Mouse (Mus musculus) right cerebral cortex, postnatal 36 days (tissue): ENCODE results near the gene 4930518I15Rik.
"Not testable (repeated sequence)": the region's sequence is repeated elsewhere in the genome, so short reads cannot be mapped to it uniquely, and the experiment has no call there.

ENCODE experiments used
- DNase-seq, 2 experiments: peaks; one replicate each; pipeline ENCODE4 v3.0.0; 2022; ENCODE audit warnings: low spot score in 2 of 2, mixed read lengths in 1 of 2

4930518I15Rik gene

GRCm38 (mm10) chr2:156843331-156843730, 14.4 kb downstream of the 4930518I15Rik start:
- DNase-seq, result no peak

DNA sequence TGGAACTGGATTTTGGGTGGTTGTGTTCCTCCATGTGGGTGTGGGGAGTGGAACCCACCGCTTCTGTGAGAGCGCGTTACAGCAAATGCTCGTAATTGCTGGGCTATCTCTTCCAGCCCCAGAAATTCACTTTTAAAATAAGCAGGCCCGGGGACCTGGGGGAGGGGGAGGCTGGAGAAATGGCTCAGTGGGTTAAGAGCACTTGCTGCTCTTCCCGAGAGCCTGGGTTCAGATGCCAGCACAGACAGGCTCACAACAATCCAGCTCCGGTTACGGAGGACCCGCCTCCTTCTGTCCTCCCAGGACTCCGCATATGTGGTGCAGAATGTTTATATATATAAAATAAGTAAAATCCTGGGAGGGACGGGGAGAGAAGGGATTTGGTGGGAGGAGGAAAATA, 15.0 kb downstream of the 4930518I15Rik start:
- DNase-seq, result no peak

- no peak for DNase-seq
Observed at GRCm38 (mm10) chr2:156841841-156842706, 15.7 kb downstream of the 4930518I15Rik start.

DNA sequence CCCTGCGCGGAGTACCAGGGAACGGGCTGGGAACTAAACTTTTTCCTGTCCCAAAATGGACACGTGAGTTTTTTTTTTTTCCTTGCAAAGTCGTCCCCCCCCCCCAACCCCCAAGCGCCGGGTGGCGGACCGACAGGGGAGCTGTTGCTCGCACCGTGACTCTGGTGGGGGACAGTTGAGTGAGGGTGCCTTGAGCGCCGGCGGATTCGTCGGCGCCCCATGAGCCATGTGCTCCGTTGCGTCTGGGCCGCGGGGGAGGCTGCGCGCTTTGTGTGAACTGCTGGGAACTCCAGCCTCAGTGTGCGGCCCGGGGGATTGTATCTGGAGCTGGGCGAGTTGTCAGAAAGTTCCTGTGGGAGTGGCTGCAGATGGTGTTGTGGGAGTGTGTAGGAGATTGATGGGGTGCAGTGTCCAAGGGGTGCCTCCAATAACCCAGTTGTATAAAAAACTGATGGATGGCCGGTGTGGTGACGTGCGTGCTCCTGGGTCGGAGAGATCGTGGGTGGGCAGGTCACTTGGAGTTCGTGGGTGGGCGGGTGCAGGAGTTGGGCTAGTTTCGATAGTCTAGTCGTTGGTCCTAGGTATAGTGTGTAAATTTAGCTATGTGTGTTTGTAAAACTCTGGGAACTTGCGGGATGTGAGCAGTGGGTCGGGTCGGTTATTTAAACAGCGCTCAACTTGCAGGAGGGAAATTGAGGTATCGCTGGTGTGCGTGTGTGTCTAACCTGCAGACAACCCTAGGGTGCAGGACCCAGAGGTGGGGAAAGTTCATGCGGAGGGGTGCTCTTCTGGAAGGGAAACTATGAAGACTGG, 16.5 kb downstream of the 4930518I15Rik start:
- peak; percentile 26 to 55 for DNase-seq

- DNase-seq, result no peak
Observed at GRCm38 (mm10) chr2:156840301-156841027, 17.3 kb downstream of the 4930518I15Rik start.

DNA sequence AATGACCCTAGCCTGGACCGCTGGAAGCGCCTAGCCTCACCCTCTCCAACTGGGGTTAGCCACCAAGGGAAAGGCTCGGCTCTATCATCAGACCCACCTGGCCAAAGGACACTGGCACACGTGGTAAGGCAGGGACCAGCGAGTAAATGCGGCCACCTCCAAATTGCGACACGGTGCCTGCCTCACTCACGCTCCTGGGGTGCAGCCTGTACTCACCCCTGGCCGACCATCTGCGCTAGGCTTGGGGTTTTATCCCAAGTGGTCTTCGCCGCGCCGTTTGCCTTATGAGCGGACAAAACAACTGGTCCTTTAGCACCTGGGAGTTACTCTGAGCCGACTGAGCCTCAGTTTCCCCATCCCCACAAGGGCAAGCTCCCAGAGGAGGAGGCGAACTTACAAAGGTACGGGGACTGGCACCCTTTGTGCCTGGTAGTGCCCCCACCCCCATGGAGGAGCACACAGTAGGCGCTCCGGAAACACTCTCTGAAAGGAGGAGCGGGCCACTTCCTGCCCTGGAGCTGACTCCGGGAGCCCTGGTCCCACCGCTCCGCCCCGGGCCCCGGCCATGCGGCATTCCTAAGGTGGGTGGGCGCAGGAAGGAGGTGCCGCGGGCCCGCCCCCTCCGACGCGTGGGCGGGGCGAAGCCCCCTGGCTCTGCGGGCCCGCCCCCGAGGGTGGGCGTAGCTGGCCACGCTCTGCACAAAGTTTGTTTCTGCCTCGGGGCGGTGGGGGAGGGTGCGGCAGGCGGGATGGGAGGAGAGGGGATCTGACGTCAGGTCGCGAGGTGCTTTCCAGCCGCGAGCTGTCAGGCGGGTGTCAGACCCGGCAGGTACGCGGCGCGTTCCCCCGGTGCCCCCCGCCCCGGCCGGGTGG, 18.2 kb downstream of the 4930518I15Rik start, which contains the start of gene Tgif2:
Tgif2 (plus strand) TSS at position 689 of the 873 bp plus-strand sequence.
- DNase-seq, result no peak

- no peak for DNase-seq
Observed at GRCm38 (mm10) chr2:156838839-156839238, 18.9 kb downstream of the 4930518I15Rik start.

DNA sequence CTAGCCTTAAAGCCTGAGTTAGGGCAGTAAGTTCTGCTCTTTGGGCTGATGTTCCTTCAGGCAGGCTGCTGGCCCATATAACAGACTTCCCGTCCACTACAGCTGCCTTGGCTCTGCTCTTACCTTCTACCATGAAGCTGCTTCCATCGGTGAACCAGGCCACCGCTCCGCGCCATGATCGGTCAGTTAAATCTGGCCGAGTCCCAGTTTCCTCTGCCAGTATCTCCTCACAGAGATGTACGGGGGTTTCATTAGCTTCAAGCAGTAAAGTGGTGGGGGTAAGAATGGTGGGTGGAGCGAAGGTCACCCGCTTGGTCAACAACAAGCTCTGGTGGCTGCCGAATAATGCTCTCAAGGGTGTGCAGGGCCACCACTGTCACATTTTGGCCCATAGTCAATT, 23.4 kb downstream of the 4930518I15Rik start:
- no peak for DNase-seq

DNA sequence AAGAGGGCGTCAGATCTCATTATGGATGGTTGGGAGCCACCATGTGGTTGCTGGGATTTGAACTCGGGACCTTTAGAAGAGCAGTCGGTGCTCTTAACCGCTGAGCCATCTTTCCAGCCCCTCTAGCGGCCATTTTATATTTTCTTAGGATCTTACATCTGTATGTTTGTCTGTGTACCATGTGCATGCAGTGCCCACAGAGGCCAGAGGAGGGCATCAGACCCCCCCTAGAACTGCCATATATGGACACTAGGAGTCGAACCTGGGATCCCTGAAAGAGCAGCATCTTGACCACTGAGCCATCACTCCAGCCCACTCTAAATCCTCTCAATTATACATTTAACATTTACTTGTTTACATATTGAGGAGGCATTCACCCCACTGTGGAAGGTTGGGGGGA, 32.6 kb downstream of the 4930518I15Rik start:
- not testable (repeated sequence) for DNase-seq

GRCm38 (mm10) chr2:156816116-156816515, 41.6 kb downstream of the 4930518I15Rik start:
- no peak for DNase-seq

GRCm38 (mm10) chr2:156815412-156815811, 42.3 kb downstream of the 4930518I15Rik start:
- no peak for DNase-seq

DNA sequence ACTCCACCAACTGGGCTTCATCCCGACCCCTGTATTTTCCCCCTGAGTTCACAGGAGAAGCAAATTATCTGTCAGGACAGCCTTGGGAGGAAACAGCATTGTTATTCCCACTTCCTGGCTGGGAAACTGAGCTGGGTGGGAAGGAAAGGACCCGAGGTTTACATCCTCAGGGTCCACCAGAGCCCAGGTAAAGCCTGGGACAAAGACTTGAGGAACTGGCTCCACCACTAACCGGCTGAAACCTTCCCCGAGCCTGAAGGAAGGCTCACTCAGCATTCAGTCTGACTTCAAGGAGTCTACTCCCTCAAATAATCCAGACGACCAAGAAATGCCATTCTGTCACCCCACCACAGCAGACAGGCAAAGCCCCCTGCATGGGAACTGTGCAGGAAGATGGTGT, 42.9 kb downstream of the 4930518I15Rik start:
- no peak for DNase-seq

DNA sequence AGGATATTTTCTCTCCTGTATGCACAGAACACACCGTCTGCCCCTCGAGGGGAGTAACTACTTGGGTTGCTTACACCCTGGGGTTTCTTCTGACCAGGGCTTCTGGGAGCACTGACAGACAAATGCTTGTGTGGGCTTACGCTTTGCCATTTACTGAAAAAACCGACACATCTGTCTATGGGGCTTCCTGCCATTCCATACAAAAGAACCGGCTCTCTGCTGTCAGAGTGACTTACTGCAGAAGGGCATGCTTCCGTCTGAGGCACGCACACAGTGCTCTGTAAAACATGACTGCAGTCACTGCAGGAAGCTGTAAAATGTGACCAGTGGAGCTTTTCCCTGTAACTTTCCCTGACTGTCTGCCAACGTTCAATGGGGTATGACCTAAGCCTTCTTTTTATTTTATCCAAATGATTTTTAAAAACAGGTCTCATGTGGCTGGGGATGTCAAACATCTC, 43.4 kb downstream of the 4930518I15Rik start:
- no peak for DNase-seq

DNA sequence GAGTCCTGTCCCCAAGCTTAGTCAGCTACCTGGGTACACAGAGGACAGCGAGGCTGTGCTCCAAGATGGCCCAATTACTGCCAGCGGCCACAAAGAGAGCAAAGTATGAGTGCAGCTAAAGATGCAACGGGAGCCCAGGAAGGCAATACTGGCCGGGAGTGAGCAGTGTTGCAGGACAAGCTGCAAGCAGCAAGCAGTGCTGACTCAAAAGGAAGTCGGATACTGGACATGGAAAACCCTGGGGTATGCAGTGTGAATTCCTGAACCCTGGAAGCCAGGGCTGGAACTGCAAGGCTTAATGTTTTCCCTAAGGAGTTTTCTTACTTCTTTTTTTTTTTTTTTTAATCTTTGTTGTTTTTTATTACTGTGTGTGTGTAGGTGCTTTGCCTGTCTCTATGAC, 46.2 kb downstream of the 4930518I15Rik start:
- no peak for DNase-seq

DNA sequence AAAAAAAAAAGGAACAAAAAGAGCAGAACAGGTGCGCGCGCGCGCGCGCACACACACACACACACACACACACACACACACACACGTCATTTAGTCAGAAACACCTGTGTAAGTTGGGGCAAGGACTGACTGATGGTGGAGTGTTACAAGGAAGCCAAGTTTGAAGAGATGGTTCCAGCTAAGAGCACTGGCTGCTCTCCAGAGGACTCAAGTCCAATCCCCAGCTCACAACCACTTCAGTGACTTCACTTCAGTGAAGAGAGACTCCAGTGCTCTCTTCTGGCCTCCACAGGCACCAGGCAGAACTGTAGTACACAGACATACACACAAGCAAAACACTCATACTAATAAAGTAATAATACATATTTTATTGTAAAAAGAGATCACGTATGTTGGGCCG, 47.0 kb downstream of the 4930518I15Rik start:
- no peak for DNase-seq

GRCm38 (mm10) chr2:156809579-156809978, 48.2 kb downstream of the 4930518I15Rik start:
- peak; percentile 4 to 18 for DNase-seq

- no peak for DNase-seq
Observed at GRCm38 (mm10) chr2:156806886-156807285, 50.9 kb downstream of the 4930518I15Rik start.
